Mouse (Mus musculus): ENCODE data around the gene Ndufaf7.
A peak's percentile ranks its signal among the peaks of the same experiment; 100 is the strongest.

DNA sequence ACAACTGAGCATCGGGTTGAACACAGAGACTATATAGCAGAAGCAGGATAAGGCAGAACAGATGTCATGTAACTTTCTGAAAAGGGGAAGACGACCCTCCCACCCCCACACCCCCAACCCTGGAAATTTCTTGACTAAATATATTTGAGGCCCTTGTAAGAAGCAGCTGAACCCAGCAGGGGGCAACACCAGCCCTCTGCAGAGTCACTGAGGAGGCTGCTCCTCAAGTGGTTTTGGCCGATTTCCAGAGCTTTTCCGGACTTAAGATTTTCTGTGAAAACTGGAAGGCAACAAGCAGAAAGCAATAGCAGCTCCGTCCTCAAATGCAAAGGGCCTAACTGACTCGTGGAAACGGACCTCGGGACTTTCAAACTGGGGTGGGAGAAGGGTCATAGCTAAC is 41.5 kb upstream of the Ndufaf7 start:
- TF ChIP-seq CTCF (IDR thresholded peaks at IDR 0.05; ENCODE audit: low read depth) (peak; percentile 79), EP300 (optimal IDR thresholded peaks at IDR 0.05) (no peak)
